Mouse (Mus musculus): ENCODE measurements around the gene Fam214b.

The Fam214b gene

DNA sequence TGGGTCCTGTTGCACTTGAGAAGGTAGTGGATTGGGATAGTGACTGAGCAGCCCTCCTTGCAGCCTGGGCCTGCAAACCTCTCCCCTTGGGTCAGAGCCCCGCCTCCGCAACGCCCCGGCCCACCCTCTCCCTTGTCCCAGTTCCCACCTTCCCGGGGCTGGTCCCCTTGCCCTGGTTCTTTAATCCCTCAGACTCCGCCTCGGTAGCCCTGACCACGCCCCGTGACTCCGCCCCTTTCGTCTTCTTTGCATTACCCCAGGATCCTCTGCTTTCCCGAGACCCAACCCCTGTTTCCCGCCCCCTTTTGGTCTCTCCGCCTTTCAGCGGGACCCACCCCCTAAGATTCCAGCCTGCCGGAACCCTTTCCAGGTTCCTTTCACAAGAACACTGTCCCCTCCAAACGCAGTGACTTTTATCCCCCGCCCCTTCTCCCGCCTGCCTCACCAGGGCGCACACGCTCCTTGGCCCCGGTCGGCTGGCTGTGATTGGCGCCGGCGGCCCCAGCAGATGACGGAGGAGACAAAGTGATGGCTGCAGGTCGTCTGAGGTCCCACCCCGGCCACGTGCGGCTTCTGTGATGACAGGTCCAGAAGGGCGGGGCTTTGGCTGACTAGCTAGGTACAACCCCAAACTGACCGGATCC is at the start of gene Fam214b:
Fam214b (minus strand) TSS at position 562 of the 644 bp plus-strand sequence.
- peak; percentile 99 for DNase-seq (ENCODE audit: low spot score)

DNA sequence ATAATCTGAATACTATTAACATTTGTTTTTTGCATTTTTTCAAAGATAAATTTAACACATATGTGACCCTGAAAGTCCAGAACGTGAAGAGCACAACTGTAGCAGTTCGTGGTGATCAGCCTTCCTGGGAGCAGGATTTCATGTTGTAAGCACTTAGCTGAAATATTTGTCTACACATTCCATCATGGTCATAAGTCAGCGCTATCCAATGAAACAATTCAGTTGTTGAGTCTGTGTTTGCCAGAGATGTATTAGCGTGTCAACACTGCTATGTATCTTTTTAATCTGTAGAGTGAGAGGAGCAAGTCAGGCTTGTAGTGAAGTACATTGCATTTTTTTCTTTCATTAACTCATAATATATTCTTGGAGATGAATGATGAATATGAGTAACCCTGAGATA is 45.2 kb upstream of the Fam214b start:
- DNase-seq (ENCODE audit: low spot score) = no peak

DNA sequence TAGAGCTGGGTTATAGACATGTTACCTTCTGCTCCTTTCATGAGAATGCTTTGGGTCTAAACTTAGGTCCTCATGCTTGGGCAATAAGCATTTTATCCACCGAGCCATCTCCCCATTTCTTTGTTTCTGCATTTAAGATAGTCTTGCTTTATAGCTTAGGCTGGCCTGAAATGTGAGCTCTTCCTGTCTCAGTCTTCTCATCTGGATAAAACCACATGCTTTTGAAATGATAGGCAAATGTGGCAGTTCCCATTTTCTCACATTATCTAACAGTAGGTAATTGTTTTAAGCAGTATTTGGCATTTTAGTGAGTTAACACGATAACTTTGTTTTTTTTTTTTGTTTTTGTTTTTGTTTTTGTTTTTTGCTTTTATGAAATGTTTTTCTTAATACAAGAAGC is 43.9 kb upstream of the Fam214b start:
- DNase-seq (ENCODE audit: low spot score) = no peak

DNA sequence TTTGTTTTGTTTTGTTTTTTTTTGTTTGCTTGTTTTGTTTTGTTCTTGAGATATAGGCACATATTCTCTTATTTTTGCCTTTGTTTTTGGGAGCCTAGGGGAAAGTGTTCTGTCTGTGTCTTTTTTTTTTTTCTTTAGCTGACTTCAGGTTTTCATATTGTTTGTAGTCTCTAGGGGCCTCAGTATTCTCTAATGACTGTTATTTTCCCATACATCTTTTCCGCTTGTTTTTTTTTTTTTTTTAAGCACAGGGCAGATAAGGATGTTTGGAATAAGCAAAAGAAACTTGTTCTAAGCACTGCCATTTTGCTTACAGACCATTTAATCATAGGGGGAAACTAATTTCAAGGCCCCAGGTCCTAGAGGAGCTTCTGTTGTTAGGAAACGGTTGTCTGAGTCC is 36.4 kb upstream of the Fam214b start:
- DNase-seq (ENCODE audit: low spot score) = no peak

DNA sequence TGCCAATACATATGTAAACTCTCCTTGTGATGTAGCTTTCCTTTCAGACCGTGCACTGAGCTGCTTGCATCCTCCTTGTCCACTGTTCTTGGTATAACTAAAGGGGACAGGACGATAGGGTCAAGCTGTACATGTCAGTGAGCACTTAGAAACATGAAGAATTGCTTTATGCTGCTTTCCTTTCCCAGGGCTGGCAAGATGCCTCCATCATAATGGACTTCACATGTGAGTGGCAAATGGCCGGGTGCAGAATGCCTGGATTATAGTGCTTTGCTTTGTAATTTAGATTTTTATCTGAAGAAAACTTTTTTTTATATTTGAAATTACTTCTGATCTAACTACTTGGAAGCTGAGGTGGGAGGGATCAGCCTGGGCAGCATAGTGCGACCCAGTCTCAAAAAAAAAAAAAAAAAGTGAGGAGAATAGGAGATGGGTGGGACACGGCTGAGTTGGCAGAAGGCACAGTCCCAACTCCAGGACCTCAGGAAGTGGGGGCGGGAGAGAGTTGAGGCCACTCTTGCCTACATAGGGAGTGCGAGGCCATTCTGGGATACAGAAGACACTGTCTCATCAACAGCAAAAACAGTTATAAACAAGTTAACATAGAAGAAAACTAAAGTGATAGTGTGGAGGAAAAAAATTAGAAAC is 32.2 kb upstream of the Fam214b start:
- DNase-seq (ENCODE audit: low spot score) = no peak

DNA sequence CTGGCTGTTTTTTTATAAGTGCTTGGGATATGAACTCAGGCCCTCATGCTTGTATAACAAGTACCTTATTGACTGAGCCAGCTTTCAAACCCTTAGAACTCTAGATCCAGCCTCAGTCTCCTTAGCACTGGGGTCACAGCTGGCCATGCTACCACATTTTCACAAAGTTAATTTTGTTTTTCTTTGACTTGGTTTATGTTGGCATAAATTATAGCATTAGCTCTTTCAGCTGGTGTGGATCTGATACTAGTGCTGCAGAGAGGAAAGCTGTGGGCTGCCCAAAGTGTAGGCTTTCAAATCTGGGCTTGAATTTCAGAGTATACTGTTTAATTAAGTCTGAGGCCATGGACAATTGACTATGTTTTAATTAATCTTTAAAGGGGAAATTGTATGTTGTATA is 28.9 kb upstream of the Fam214b start:
- no peak for DNase-seq (ENCODE audit: low spot score)

DNA sequence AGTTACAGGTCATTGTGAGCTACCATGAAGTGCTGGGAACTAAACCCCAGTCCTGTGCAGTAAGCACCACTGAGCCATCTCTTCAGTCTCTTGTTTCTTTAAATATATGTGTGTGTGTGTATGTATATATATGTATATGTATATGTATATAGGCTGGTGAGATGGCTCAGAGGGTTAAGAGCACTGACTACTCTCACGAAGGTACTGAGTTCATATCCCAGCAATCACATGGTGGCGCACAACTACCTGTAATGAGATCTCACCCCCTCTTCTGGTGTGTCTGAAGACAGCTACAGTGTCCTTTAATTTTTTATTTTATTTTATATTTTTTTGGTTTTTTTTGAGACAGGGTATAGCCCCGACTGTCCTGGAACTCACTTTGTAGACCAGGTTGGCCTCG is 19.5 kb upstream of the Fam214b start:
- DNase-seq (ENCODE audit: low spot score) = no peak

DNA sequence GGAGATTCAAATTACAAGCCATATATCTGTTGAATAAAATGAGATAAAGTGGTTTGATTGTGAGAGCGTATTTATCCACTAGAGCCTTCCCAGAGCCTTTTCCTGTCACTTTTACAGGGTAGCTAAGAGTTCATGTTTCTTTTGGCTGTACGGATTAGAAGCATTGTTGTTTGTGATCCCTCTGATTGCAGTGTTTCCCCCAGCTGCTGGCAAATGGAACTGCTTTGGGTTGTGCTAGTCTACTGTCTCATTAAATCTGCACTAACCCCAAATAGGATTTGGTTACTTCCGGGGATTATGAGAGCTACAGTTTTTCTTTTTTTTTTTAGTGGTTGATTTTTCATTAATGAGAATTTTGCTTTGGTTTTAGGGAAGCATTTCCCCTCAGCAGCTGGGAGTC is 14.3 kb upstream of the Fam214b start:
- no peak for DNase-seq (ENCODE audit: low spot score)

DNA sequence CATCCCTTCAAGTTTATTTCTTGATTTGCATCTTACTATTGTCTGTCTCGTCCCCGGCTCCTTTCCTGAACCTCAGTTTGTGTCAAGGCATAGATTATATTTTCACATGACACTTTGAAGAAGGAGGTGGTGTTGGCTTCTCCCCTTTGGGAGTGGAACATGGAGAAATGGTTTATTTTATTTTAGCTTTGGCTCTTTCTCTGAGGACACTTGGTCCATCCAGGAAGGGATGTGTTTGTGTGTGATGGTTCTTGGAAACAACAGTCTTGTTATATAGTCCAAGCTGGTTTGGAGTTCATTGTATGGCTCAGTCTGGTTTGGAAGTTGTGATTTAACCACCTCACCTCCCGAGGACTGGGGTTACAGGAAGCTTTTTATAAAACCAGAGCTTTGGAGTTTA is 13.7 kb upstream of the Fam214b start:
- no peak for DNase-seq (ENCODE audit: low spot score)

DNA sequence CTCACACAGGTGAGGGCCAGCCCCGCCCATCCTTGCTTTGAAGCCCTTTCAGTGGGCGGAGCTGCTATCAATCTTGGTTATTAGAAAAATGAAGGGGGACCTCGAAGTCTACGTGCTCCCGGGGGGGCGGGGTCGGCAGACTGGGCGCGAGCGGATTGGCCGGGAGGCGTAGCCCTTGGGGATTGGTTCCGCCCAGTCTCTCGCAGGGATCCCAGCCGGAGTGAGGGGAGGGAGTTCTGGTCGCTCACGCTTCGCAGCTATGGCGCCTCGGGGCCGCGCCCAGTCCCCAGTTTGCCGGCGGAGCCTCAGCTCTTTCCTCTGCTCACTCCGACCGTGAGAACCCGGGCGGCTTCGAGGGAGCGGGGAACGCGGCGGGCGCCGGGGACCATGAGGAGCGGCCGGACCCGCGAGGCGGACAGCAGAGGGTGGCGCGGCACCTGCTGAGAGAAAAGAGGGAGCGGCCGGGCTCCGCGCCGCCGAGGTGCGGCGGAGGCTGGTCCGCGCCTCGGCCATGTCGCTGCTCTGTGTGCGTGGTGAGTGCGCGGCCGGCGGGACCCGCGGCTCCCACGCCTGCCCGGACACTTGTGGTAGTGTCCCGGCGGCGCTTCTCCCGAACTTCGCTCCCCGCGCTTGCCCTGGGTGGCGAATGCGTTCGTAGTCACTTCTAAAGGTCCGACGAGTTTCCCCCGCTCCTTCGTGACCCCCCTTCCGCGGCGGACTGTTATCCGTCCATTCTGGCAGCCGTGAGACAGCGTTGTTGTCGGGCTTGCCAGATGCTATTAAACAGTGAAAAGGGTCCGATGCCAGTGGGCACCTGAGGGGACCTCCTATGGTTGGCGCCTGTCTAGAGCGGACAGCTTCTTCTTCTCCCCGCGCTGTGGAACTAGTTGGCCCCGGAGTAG is 13.0 kb upstream of the Fam214b start, which contains the start of gene Unc13b:
Unc13b (plus strand) TSS at position 201 of the 902 bp plus-strand sequence.
- peak; percentile 93 for DNase-seq (ENCODE audit: low spot score)

DNA sequence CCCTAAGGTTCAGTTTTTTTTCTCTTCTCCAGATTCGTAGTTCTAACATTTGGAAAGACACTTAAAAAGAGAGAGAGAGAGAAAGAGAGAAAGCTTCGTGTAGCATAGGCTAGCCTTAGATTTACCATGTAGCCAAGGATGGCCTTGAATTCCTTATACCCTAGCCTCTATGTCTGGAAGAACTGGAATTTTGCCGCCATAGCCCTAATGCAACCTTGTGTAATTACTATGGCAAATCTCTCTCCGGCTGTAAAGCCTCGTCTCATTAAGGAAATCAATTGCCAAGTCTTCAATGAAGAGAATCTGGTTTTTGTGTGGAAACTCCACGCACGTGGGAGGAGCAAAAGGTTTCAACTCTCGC is 12.4 kb upstream of the Fam214b start:
- no peak for DNase-seq (ENCODE audit: low spot score)

DNA sequence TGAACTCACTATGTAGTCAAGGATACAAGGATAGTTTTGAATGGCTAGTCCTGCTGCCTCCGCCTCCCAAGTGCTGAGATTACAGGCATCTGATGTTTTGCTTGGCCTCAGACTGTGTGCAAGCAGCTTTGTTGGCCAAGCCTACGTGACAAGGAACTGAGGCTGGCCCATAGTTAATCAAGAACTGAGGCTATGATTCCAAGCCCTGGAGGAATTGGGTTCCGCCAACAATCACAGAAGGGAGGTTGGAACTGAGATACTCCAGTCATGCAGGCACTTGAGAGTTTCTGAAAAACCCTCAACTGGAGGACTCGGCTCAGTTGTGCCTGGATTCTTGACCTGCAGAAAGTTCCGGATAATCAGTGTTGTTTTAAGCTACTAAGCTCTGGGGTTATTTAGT is 11.6 kb upstream of the Fam214b start:
- DNase-seq (ENCODE audit: low spot score) = no peak

DNA sequence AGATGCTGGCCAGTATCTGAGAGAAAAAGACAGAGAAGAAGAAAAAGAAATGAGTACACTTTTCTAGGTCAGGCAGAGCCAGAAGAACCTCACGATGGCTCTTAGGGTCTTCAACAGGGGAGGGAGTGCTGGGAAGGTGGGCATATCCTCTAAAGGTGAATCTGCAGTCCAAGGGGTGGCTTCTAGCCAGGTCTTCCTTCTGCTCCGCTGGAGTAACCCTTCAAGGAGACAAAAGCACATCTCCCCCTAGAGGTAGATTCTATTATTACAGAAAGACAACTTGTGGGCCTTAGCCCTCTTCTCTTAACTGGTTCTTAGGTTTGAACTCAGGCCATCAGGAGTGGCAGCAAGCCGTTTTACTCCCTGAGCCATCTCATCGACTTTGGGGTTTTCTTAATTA is 6.6 kb upstream of the Fam214b start:
- DNase-seq (ENCODE audit: low spot score) = peak; percentile 87

DNA sequence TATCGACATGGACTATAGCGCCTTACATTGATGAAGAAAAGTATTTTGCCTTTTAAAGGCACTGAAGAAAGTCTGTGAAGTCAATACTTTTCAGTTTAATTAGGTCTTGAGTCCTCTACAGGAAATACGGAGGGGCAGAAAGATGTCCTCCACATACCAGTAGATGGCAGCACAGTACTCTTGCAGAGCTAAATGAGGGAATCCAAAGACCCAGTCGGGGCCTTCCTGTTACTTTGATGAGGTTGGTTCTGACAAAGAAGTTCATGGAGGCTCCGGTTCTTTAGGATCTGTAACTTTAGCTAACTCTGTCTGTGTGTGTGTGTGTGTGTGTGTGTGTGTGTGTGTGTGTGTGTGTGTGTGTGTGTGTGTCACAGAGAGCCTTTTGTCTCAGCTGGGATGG is 1.2 kb upstream of the Fam214b start:
- DNase-seq (ENCODE audit: low spot score) = peak; percentile 94

DNA sequence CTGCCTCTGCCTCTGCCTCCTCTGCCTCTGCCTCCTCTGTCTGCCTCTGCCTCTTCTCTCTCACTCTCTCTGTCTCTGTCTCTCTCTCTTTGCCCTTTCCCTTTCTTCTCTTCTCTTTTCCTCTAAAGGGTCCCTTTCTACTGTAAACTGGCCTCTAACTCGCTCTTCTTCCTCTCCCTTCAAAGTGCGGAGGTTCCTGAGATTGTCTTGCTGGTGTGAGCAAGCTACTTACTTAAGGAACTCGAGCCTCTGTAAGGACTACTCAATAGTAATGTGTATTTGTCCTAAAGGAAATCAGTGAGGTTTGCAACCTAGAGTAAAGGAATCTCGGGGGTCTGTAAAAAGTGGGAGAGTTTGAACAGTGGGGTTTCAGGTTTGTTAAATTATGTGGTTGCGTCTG is 587 bp upstream of the Fam214b start:
- no peak for DNase-seq (ENCODE audit: low spot score)

DNA sequence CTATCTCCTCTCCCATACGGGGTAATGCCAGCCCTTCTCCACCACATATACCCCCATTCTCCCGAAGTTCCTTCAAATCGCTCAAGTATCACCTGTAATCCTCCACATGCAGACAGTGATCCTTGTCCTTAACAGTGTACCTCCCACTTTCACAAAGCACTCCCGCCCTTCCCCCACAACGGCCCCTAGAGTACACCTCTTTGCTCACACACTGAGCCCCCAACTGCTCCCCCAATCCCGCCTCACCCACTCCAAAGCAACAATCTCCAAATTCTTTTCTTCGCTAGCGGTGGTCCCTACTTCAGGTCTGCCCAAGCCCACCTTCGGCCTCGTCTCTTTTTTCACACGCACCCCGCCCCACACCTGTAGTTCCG is 748 bp downstream of the Fam214b start:
- peak; percentile 32 for DNase-seq (ENCODE audit: low spot score)

DNA sequence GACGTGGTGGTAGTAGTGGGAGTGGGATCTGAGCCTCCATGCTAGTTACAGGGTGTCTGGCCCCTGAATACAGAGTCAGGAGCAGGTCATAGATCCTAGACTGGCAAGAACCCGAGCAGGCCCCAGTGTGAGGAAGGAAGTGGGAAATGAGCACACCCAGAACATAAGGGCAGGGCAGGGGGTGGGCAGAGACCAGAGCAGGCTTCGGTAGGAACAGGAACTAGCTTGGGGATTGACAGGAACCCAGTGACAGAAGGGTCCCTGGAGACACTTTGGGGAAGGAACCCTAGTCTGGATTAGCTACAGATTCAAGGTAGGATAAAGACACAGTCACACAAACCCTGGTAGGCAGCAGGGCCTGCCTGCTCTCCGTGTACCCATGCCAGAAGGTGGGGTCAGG is 1.3 kb downstream of the Fam214b start:
- no peak for DNase-seq (ENCODE audit: low spot score)

DNA sequence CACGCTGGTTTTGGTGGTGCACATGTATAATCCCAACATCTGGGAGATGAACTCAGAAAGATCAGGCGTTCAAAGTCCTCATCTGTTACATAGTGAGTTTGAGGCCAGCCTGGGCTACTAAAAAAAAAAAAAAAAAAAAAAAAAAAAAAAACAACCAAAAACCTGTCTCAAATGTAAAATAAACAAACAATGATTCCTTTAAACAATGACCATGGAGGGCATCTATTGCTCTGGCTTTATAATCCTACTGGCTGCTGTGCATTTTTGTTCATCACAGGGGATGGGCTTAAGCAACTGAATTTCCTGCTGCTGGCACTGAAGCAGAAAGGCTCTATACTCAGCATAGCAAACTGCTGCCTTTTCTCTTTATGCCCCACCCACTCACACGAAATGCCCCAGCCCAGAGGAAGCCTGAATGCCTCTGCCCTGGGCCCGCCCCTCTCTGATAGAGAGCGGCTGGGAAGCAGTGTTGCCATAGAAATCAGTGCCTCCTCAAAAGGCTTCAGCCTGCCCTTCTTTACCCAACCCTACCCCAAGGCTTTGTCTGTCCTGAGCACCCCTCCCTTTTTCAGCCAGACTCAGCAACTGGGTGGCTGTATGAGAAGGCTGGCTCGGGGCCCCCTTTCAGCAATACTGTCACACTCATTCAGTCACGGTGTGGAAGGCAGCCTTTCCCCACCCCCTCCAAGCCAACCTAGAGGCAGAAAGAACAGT is 2.2 kb downstream of the Fam214b start:
- peak; percentile 94 for DNase-seq (ENCODE audit: low spot score)

DNA sequence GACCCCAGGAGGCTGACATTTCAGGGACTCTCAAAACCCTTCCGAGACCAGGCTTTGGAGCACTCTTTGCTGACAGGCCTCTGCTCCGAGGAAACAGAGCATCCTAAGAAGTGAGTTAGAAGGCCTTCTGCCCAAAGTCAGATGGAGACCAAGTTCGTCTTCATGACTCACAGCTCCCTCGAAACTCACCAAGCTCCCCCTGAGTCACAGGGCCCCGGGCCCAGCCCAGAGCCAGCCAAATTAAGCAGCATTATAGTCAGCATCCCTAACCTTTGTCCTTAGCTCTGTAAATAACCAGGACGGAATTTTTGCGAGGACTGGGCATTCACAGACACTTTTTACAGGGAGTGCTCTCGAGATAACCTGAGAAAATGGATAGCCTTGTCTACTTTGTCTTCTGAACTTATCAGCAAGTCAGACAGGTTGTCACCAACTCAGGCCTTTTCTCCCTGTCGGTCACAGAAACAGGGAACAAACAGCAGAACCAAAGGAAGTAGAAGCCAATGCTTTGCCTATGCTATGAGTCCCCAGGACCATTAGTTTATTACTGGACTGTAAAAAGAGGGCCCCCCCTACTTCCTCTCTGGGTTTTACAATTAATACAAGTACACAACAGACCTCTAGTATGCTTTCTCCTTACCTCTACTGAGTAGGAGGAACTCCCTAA is 5.0 kb downstream of the Fam214b start:
- DNase-seq (ENCODE audit: low spot score) = no peak

DNA sequence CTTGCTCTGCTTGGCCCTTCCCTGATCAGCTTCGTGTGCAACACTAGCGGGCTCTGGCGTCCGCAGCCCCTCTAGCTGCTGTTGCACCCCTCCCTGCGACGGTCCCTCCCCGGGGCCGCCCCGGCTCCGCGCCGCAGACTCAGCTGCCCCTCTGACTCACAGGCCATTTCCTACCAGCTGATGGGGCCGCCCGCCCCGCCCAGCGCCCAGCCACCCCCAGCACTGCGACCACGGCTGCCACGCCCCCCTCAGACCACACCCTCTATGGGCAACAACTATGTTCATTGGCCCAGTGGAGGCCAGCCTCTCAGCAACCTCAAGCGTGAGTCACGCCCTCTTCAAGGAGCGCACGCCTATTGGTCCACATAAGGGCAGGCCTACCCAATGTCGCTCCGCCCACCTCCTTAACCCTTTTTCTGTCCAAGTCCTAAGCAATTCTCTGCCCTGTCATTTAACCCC is 5.9 kb downstream of the Fam214b start:
- DNase-seq (ENCODE audit: low spot score) = peak; percentile 98

DNA sequence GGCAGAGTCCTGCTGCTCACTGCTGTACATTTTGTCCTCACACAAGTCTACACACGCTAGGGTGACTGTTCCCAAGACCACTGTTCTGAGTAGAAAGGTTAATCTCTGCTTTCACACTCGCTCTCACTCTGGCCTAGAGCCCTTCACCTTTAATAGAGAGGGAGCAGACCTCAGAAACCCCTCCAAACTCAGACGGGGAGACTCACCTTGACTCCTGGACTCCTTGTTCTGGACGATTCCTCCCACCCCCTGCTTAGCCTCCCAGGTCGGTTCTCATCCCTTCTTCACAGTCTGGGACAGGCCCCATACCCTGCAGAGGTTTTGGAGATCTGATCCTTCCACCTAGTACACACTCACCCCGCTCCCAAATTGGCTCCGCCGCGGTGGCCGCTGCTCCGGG is 6.4 kb downstream of the Fam214b start:
- DNase-seq (ENCODE audit: low spot score) = no peak

Data from embryo, embryonic 10.5 days (tissue).